Comparison of ENCODE assay signal across 8 mouse cellular contexts in genomic region chr3:87906981-87907857, GRCm38 (mm10). TPM values are rescaled to one million over a fixed set of nuclear protein-coding genes. Genes with fewer than 3 reads are reported as not detected.
DNase-seq lines count a peak whose midpoint lies in the region; ATAC-seq and TF ChIP-seq lines count a peak whose summit lies in the region.

No protein-coding gene starts in this region.

- intact Hi-C loops in left cerebral cortex, adult 2 months (cut with DNase I): loop anchor here (1.0 kb wide), 2 partner anchors 12 to 22 kb away; partner anchors contain the start of genes Mrpl24 and Prcc

- peak overlapping the region; percentile 84 for H3K4me3 ChIP-seq in left cerebral cortex, adult 2 months
- H3K4me3 ChIP-seq in hindbrain, embryonic 13.5 days: peak overlapping the region; percentile 98
- peak overlapping the region; percentile 96 for H3K4me3 ChIP-seq in liver, adult 2 months (ENCODE audit: insufficient read depth, low read depth, low read length)
- H3K4me3 ChIP-seq in neural tube, embryonic 12.5 days: peak overlapping the region; percentile 84

- H3K27me3 ChIP-seq in hindbrain, embryonic 13.5 days: no peaks in the 10 kb centered on the region
- no peaks in the 10 kb centered on the region for H3K27me3 ChIP-seq in liver, adult 2 months (ENCODE audit: control insufficient read depth, insufficient read depth, low read length)
- no peaks in the 10 kb centered on the region for H3K27me3 ChIP-seq in neural tube, embryonic 12.5 days (replicated peaks)

- H3K4me1 ChIP-seq in hindbrain, embryonic 13.5 days (replicated peaks): peaks cover 43% of the 10 kb centered on the region
- H3K4me1 ChIP-seq in liver, adult 2 months (ENCODE audit: control insufficient read depth, insufficient read depth, low read length): peaks cover 26% of the 10 kb centered on the region
- H3K4me1 ChIP-seq in neural tube, embryonic 12.5 days: peaks cover 41% of the 10 kb centered on the region

- H3K9me3 ChIP-seq in hindbrain, embryonic 13.5 days: no peaks in the 10 kb centered on the region
- no peaks in the 10 kb centered on the region for H3K9me3 ChIP-seq in neural tube, embryonic 12.5 days

- under 1% methylated on average over 27 of the region's 27 CpGs for WGBS in hindbrain, embryonic 13.5 days
- under 1% methylated on average over 27 of the region's 27 CpGs for WGBS in liver, adult 2 months
- WGBS in neural tube, embryonic 12.5 days: 1% methylated on average over 26 of the region's 27 CpGs

- TF ChIP-seq POLR2A in liver, adult 2 months (IDR thresholded peaks at IDR 0.05; ENCODE audit: extremely low read depth, insufficient read depth, low read length): no peak

- DNase-seq in left cerebral cortex, adult 2 months (ENCODE audit: extremely low spot score in 1 of 2, low spot score in 2 of 2): no peak
- DNase-seq in left cerebral cortex, adult 11 months (ENCODE audit: low spot score): no peak
- DNase-seq in adipocyte (ENCODE audit: low spot score): peak; percentile 42
- DNase-seq in liver, adult 2 months (ENCODE audit: extremely low read depth, low read depth, low spot score): peak; percentile 44

- peak overlapping the region; percentile 91 for H3K4me2 ChIP-seq in hindbrain, embryonic 13.5 days
- peak overlapping the region; percentile 96 for H3K4me2 ChIP-seq in neural tube, embryonic 12.5 days (replicated peaks)

- no peak for TF ChIP-seq CTCF in left cerebral cortex, adult 2 months (IDR thresholded peaks at IDR 0.05)
- no peak for TF ChIP-seq CTCF in liver, adult 2 months (IDR thresholded peaks at IDR 0.05; ENCODE audit: low read depth, low read length)

- peak overlapping the region; percentile 99 for H3K27ac ChIP-seq in left cerebral cortex, adult 2 months
- peak overlapping the region; percentile 96 for H3K27ac ChIP-seq in hindbrain, embryonic 13.5 days
- peak overlapping the region; percentile 98 for H3K27ac ChIP-seq in liver, adult 2 months (replicated peaks; ENCODE audit: insufficient read depth, low read depth, low read length)
- peak overlapping the region; percentile 91 for H3K27ac ChIP-seq in neural tube, embryonic 12.5 days

- ATAC-seq in erythroid progenitor cell, adult 5-6 weeks (replicated peaks; ENCODE audit: low FRiP score, poor library complexity, severe bottlenecking): peak; percentile 37
- no peak for ATAC-seq in hindbrain, embryonic 13.5 days (ENCODE audit: low FRiP score)
- no peak for ATAC-seq in neural tube, embryonic 12.5 days (ENCODE audit: low FRiP score, low read depth)
- no peak for ATAC-seq in granulocyte monocyte progenitor cell, adult 5-6 weeks (replicated peaks; ENCODE audit: poor library complexity, severe bottlenecking)

- H3K36me3 ChIP-seq in hindbrain, embryonic 13.5 days: no peaks in the 10 kb centered on the region
- no peaks in the 10 kb centered on the region for H3K36me3 ChIP-seq in liver, adult 2 months (ENCODE audit: control insufficient read depth, insufficient read depth, low read length)
- no peaks in the 10 kb centered on the region for H3K36me3 ChIP-seq in neural tube, embryonic 12.5 days

- H3K9ac ChIP-seq in hindbrain, embryonic 13.5 days: peak overlapping the region; percentile 94
- peak overlapping the region; percentile 97 for H3K9ac ChIP-seq in liver, adult 2 months (ENCODE audit: low read depth, low read length)
- peak overlapping the region; percentile 94 for H3K9ac ChIP-seq in neural tube, embryonic 12.5 days

- peaks cover 37% of the 10 kb centered on the region for H3K79me2 ChIP-seq in liver, adult 2 months (ENCODE audit: control insufficient read depth, insufficient read depth, low read length)

RNA-seq across cellular contexts. Expression of gene Hdgf, which starts 1.1 kb away (rescaled TPM):
- 100 to 1,000 TPM; 148 to 151 TPM for total RNA-seq in left cerebral cortex, adult 2 months (2021)
- total RNA-seq in erythroid progenitor cell, adult 5-6 weeks (2015; ENCODE audit: low replicate concordance): 255 and 262 TPM in 2 replicates
- total RNA-seq in erythroid progenitor cell, adult 5-6 weeks (2017; ENCODE audit: low replicate concordance): 349 and 393 TPM in 2 replicates
- 139 and 155 TPM in 2 replicates for polyA plus RNA-seq in hindbrain, embryonic 13.5 days (2015; fragmentation: Nextera tagmentation; extraction: Ambion mirVana)
- 58.8 and 64.5 TPM in 2 replicates for total RNA-seq in liver, adult 2 months (2014; rRNA removed)
- 74.7 and 87.3 TPM in 2 replicates for polyA plus RNA-seq in liver, adult 2 months (2012; rRNA removed)
- 225 and 233 TPM in 2 replicates for polyA plus RNA-seq in neural tube, embryonic 12.5 days (2016; fragmentation: Nextera tagmentation; extraction: Ambion mirVana)
- 330 and 338 TPM in 2 replicates for total RNA-seq in granulocyte monocyte progenitor cell, adult 5-6 weeks (2014; fragmentation: Nextera tagmentation)
- total RNA-seq in granulocyte monocyte progenitor cell, adult 5-6 weeks (2017): 302 and 321 TPM in 2 replicates

RNA-seq across cellular contexts. Expression of gene Mrpl24, which starts 12.1 kb away (rescaled TPM):
- total RNA-seq in left cerebral cortex, adult 2 months (2021): 10 to 100 TPM; 52.6 to 55.1 TPM
- 68.1 and 70.4 TPM in 2 replicates for total RNA-seq in erythroid progenitor cell, adult 5-6 weeks (2015; ENCODE audit: low replicate concordance)
- total RNA-seq in erythroid progenitor cell, adult 5-6 weeks (2017; ENCODE audit: low replicate concordance): 31.3 and 38.0 TPM in 2 replicates
- 63.9 and 70.1 TPM in 2 replicates for polyA plus RNA-seq in hindbrain, embryonic 13.5 days (2015; fragmentation: Nextera tagmentation; extraction: Ambion mirVana)
- 84.6 and 96.6 TPM in 2 replicates for total RNA-seq in liver, adult 2 months (2014; rRNA removed)
- polyA plus RNA-seq in liver, adult 2 months (2012; rRNA removed): 35.3 and 37.9 TPM in 2 replicates
- 78.4 and 81.7 TPM in 2 replicates for polyA plus RNA-seq in neural tube, embryonic 12.5 days (2016; fragmentation: Nextera tagmentation; extraction: Ambion mirVana)
- total RNA-seq in granulocyte monocyte progenitor cell, adult 5-6 weeks (2014; fragmentation: Nextera tagmentation): 165 and 169 TPM in 2 replicates
- 112 and 134 TPM in 2 replicates for total RNA-seq in granulocyte monocyte progenitor cell, adult 5-6 weeks (2017)

RNA-seq across cellular contexts. Expression of gene Prcc, which starts 21.8 kb away (rescaled TPM):
- 10 to 100 TPM; 58.3 to 60.6 TPM for total RNA-seq in left cerebral cortex, adult 2 months (2021)
- total RNA-seq in erythroid progenitor cell, adult 5-6 weeks (2015; ENCODE audit: low replicate concordance): 12.6 and 17.7 TPM in 2 replicates
- total RNA-seq in erythroid progenitor cell, adult 5-6 weeks (2017; ENCODE audit: low replicate concordance): 12.0 and 13.2 TPM in 2 replicates
- 15.5 and 15.6 TPM in 2 replicates for polyA plus RNA-seq in hindbrain, embryonic 13.5 days (2015; fragmentation: Nextera tagmentation; extraction: Ambion mirVana)
- total RNA-seq in liver, adult 2 months (2014; rRNA removed): 8.0 and 9.9 TPM in 2 replicates
- 15.1 and 16.8 TPM in 2 replicates for polyA plus RNA-seq in liver, adult 2 months (2012; rRNA removed)
- polyA plus RNA-seq in neural tube, embryonic 12.5 days (2016; fragmentation: Nextera tagmentation; extraction: Ambion mirVana): 14.3 and 15.4 TPM in 2 replicates
- 25.9 and 35.4 TPM in 2 replicates for total RNA-seq in granulocyte monocyte progenitor cell, adult 5-6 weeks (2014; fragmentation: Nextera tagmentation)
- 29.6 and 33.4 TPM in 2 replicates for total RNA-seq in granulocyte monocyte progenitor cell, adult 5-6 weeks (2017)

RNA-seq across cellular contexts. Expression of gene Isg20l2, which starts 22.9 kb away (rescaled TPM):
- 10 to 100 TPM; 15.1 to 15.6 TPM for total RNA-seq in left cerebral cortex, adult 2 months (2021)
- total RNA-seq in erythroid progenitor cell, adult 5-6 weeks (2015; ENCODE audit: low replicate concordance): 13.3 and 16.8 TPM in 2 replicates
- total RNA-seq in erythroid progenitor cell, adult 5-6 weeks (2017; ENCODE audit: low replicate concordance): 11.6 and 11.7 TPM in 2 replicates
- polyA plus RNA-seq in hindbrain, embryonic 13.5 days (2015; fragmentation: Nextera tagmentation; extraction: Ambion mirVana): 40.1 and 40.7 TPM in 2 replicates
- 6.8 and 9.3 TPM in 2 replicates for total RNA-seq in liver, adult 2 months (2014; rRNA removed)
- 7.0 and 7.2 TPM in 2 replicates for polyA plus RNA-seq in liver, adult 2 months (2012; rRNA removed)
- 60.7 and 64.1 TPM in 2 replicates for polyA plus RNA-seq in neural tube, embryonic 12.5 days (2016; fragmentation: Nextera tagmentation; extraction: Ambion mirVana)
- total RNA-seq in granulocyte monocyte progenitor cell, adult 5-6 weeks (2014; fragmentation: Nextera tagmentation): 49.5 and 63.1 TPM in 2 replicates
- total RNA-seq in granulocyte monocyte progenitor cell, adult 5-6 weeks (2017): 45.7 and 51.4 TPM in 2 replicates

RNA-seq across cellular contexts. Expression of gene Rrnad1, which starts 23.3 kb away (rescaled TPM):
- 10 to 100 TPM; 22.9 to 24.7 TPM for total RNA-seq in left cerebral cortex, adult 2 months (2021)
- total RNA-seq in erythroid progenitor cell, adult 5-6 weeks (2015; ENCODE audit: low replicate concordance): 2.5 and 5.0 TPM in 2 replicates
- total RNA-seq in erythroid progenitor cell, adult 5-6 weeks (2017; ENCODE audit: low replicate concordance): 4.9 and 5.3 TPM in 2 replicates
- 19.3 and 20.7 TPM in 2 replicates for polyA plus RNA-seq in hindbrain, embryonic 13.5 days (2015; fragmentation: Nextera tagmentation; extraction: Ambion mirVana)
- total RNA-seq in liver, adult 2 months (2014; rRNA removed): 5.3 and 6.2 TPM in 2 replicates
- 10.1 and 18.4 TPM in 2 replicates for polyA plus RNA-seq in liver, adult 2 months (2012; rRNA removed)
- polyA plus RNA-seq in neural tube, embryonic 12.5 days (2016; fragmentation: Nextera tagmentation; extraction: Ambion mirVana): 22.2 TPM in 2 replicates
- total RNA-seq in granulocyte monocyte progenitor cell, adult 5-6 weeks (2014; fragmentation: Nextera tagmentation): 20.7 and 30.7 TPM in 2 replicates
- total RNA-seq in granulocyte monocyte progenitor cell, adult 5-6 weeks (2017): 13.6 and 13.8 TPM in 2 replicates

Comparison
In these comparisons a context has a peak if more than half of its experiments do, and no peak if none do; other contexts are left out.
1. DNase-seq: peak in adipocyte (single experiment) and liver, adult 2 months (single experiment); none in left cerebral cortex, adult 2 months (0 of 2) and left cerebral cortex, adult 11 months (single experiment).
2. Peak in every context shown above with its lines, with median percentiles within 50 percentile points of each other: H3K27ac ChIP-seq, H3K4me3 ChIP-seq and H3K9ac ChIP-seq.